Mouse (Mus musculus): ENCODE results near the gene Kctd8.

Gene Kctd8

GRCm38 (mm10) chr5:69156489-69156888 is 185.0 kb downstream of the Kctd8 start:
- no peak for DNase-seq

- no peak for DNase-seq
These were observed 195.7 kb downstream of the Kctd8 start for GRCm38 (mm10) chr5:69145827-69146226.

DNA sequence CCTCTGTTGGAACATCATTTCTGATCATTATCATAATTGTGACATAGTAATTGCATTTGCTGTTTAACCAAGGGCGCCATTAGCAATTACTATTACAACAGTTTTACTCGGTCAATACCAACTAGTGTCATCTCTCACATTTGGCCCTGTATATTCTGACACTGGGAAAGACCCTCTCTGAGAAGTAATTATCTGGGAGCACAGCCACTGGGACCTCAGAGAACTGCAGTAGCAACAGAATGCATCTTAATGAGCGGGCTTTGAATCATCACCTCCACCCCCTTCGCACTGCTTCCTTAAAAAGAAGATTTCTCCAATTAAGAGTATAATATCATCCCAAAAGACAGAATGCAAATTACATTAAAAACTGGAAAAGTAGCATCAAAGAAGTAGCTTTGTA is 200.4 kb downstream of the Kctd8 start:
- no peak for DNase-seq

DNA sequence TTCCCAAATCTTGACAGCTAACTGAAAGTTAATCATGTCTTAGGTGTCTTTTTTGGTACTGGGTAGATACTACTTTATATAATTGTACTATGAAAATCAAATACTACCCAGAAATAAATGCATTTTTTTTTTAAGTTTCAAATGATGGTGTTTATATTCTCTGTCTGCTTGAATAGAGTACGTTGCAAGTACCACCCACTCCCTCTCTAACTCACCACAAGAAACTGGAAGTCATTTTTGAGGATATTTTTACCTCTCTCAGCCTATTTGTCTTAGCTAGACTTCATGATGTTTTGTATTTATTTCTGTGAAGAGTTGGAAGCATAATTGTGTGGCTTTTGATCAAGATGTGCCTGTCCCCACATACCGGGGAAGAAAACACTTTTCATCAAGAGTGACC is 232.8 kb downstream of the Kctd8 start:
- no peak for DNase-seq

DNA sequence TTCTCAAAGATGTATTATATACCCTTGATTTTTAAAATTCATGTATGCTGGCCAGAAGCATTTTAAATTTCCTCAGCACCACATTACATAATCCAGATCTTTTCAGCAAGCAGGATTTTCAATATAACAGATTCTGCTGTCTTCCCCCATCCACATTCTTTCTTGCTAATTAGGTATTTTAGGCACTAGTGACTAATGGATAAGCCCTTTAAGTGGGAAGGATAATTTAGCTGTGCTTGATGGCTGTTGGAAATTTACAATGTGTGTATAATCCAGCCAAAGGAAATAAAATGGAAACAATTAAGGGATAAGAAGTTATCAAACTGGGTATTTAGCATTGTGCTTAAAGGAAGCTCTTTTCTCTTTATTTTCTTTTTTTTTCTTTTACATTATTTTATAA is 252.6 kb downstream of the Kctd8 start:
- no peak for DNase-seq

All from right cerebral cortex, postnatal 4 days (tissue).